Mouse (Mus musculus) spleen, adult 2 months (tissue): ENCODE results near the gene Ank2.

Experiments used
- CTCF ChIP-seq: fragments of 200-500 bp; IDR thresholded peaks from 2 replicates; pipeline ENCODE4 v1.5.1; 2011; ENCODE audit warnings: mild to moderate bottlenecking, inconsistent platforms; ENCODE audit not compliant: insufficient read depth, insufficient read length, insufficient replicate concordance; ENCODE audit errors: extremely low read depth
- POLR2A ChIP-seq: fragments of 200-500 bp; IDR thresholded peaks from 2 replicates; pipeline ENCODE4 v1.6.1; 2011; ENCODE audit warnings: low read depth, low read length, inconsistent platforms

DNA sequence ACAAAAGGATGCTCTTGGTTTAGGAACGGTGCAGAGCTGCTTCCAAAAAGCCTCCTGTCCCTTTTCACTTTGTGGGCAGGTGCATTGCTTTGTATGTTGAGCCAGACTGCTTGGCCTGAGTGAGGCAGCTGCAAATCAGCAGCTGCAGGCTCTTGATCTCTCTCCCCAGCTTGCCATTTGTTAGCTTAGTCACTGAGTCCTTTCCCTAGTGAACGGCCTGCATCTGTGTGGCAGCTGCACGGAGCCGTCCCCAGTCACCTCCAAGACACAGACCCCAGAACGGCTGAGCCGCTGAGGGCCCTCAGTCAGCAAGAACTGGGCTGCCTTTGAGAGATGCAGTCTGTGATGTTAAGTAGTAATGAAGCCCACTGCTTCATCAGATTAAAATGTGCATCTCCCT lies 231.3 kb downstream of the Ank2 start:
- no peak for TF ChIP-seq CTCF
- TF ChIP-seq POLR2A: no peak
